Mouse (Mus musculus) liver, adult 2 months (tissue): ENCODE results near the gene Pcbp1.

ENCODE experiments used
- CTCF ChIP-seq: fragments of 200-500 bp; IDR thresholded peaks from 2 replicates; pipeline ENCODE4 v1.5.1; 2011; ENCODE audit warnings: low read depth, low read length, control low read depth
- POLR2A ChIP-seq: fragments of 200-500 bp; IDR thresholded peaks from 2 replicates; pipeline ENCODE4 v1.6.1; 2011; ENCODE audit warnings: low read length, control low read depth; ENCODE audit not compliant: insufficient read depth; ENCODE audit errors: extremely low read depth

DNA sequence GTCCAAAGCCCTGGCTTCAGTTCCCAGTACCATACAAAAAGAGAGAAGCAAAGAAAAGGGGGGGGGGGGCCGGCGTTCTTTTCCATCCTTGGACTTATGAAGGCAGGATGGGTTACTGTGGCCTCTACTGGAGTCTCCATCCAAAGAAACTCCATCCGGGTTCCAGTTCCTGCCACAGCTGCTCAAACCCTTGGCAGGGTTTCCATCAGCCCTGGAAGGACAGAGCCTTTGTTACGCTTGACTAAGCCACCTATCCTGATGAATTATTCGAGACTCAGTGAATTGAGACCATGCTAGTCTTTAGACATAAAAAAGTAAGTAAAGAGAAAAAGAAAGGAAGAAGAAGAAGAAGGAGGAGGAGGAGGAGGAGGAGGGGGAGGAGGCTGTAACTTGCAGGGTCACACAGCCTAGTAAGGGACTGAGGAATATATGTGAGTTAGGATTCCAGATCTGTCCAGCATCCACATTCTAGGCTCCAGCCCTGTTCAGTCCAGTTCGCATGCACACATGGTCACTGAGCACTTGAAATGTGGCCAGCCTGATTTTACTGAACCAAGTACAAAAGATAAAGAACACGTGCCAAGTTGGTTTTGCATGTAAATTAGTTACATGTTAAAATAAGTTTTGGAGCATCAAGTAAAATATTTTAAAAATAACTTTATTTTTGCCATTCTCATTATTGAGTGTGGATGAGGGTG, 40.0 kb downstream of the Pcbp1 start:
- TF ChIP-seq POLR2A = no peak
- no peak for TF ChIP-seq CTCF
